Comparison of ENCODE assay signal across 8 mouse cellular contexts in the genomic region with DNA sequence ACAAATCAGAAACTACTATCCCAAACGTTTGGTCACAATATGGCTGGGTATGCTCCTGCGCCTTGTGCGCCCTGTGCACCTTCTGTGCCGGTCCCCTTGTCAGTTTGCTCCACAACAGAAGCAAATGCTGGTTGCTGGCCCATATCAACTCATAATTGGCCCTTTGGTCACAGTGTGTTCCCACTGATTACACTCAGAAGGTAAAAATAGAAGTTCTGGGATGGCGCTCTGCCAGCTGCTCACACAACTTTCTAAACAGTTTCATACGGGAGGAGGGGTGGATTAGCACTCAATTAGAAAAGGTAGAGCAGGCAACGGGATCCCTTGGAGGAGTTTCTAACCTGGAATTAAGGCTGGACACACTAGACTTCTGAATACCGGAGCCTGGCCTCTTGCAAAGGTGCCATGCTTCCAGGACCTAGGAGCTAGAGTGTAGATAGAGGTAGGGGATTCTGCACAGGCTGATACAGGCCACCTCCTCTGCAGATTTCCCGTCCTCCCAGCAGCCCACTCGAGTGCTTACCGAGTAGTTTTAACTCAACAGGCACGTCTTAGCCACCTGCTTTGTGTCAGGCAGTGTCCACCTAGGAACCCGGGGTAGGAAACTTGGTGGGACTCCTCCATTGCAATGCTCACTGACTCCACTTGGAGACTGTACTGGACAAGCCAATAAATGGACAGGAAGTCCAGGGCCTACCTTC. TPM values are rescaled to one million over a fixed set of nuclear protein-coding genes. Genes with fewer than 3 reads are reported as not detected.
DNase-seq lines count a peak whose midpoint lies in the region; ATAC-seq and TF ChIP-seq lines count a peak whose summit lies in the region.

No protein-coding gene starts in this region.

- DNase-seq in ovary, adult 18-20 months (ENCODE audit: low spot score): peak; percentile 63
- no peak for DNase-seq in ovary, postnatal 14 days (ENCODE audit: low spot score)
- peak; percentile 71 for DNase-seq in liver, postnatal 0 days
- peak; percentile 85 for DNase-seq in testis, postnatal 10 days (ENCODE audit: low spot score)
- DNase-seq in B cell, adult 2 months: no peak
- no peak for DNase-seq in left cerebral cortex, adult 18-20 months (ENCODE audit: low spot score in 2 of 2)
- no peak for DNase-seq in yolk sac, embryonic 10.5 days (ENCODE audit: low spot score)

- peaks cover 16% of the 10 kb centered on the region for H3K4me1 ChIP-seq in heart, embryonic 12.5 days (replicated peaks)
- peaks cover 13% of the 10 kb centered on the region for H3K4me1 ChIP-seq in liver, postnatal 0 days (ENCODE audit: insufficient read depth)

- peak overlapping the region; percentile 22 for H3K4me2 ChIP-seq in heart, embryonic 12.5 days
- H3K4me2 ChIP-seq in liver, postnatal 0 days (ENCODE audit: low read depth, low read length): peak overlapping the region; percentile 0; the same call in 1 of the 2 replicates

- peak overlapping the region; percentile 81 for H3K27ac ChIP-seq in heart, embryonic 12.5 days (ENCODE audit: poor library complexity, severe bottlenecking)
- H3K27ac ChIP-seq in liver, postnatal 0 days (ENCODE audit: low read depth): peak overlapping the region; percentile 30; the same call in 1 of the 2 replicates

- no peaks in the 10 kb centered on the region for H3K9me3 ChIP-seq in heart, embryonic 12.5 days (replicated peaks)
- no peaks in the 10 kb centered on the region for H3K9me3 ChIP-seq in liver, postnatal 0 days (ENCODE audit: low read length)

- H3K9ac ChIP-seq in heart, embryonic 12.5 days: no peak overlapping the region
- H3K9ac ChIP-seq in liver, postnatal 0 days (replicated peaks): no peak overlapping the region

- no peaks in the 10 kb centered on the region for H3K27me3 ChIP-seq in heart, embryonic 12.5 days (replicated peaks)
- H3K27me3 ChIP-seq in liver, postnatal 0 days (ENCODE audit: insufficient read depth, low read length): no peaks in the 10 kb centered on the region

- TF ChIP-seq EP300 in liver, postnatal 0 days (IDR thresholded peaks at IDR 0.05; ENCODE audit: low read depth): peak; percentile 94

- no peaks in the 10 kb centered on the region for H3K36me3 ChIP-seq in heart, embryonic 12.5 days
- no peaks in the 10 kb centered on the region for H3K36me3 ChIP-seq in liver, postnatal 0 days (replicated peaks; ENCODE audit: insufficient read depth, low read length)

- no peak overlapping the region for H3K4me3 ChIP-seq in heart, embryonic 12.5 days
- no peak overlapping the region for H3K4me3 ChIP-seq in liver, postnatal 0 days (ENCODE audit: low read depth, low read length)

- TF ChIP-seq CTCF in liver, postnatal 0 days (IDR thresholded peaks at IDR 0.05; ENCODE audit: low read depth): no peak

- 0 out of 2 replicates have a peak, but pooled peaks have one; percentile 23 for ATAC-seq in heart, embryonic 12.5 days (ENCODE audit: insufficient number of reproducible peaks, low FRiP score)
- peak; percentile 92 for ATAC-seq in liver, postnatal 0 days

- WGBS in heart, embryonic 12.5 days: 35% methylated on average over 13 of the region's 13 CpGs
- 50% methylated on average over 13 of the region's 13 CpGs for WGBS in liver, postnatal 0 days (ENCODE audit: insufficient replicate concordance)

RNA-seq across cellular contexts. Expression of a gene that starts 16.4 kb away (rescaled TPM):
- polyA plus RNA-seq in heart, embryonic 12.5 days (2016; fragmentation: Nextera tagmentation; extraction: Ambion mirVana): 33.5 and 36.2 TPM in 2 replicates
- polyA plus RNA-seq in liver, postnatal 0 days (2015; fragmentation: Nextera tagmentation; extraction: Ambion mirVana): 1.9 and 2.2 TPM in 2 replicates
- total RNA-seq in left cerebral cortex, adult 18-20 months (2021): 100 to 1,000 TPM; 406 to 417 TPM

RNA-seq across cellular contexts. Expression of a gene that starts 39.6 kb away (rescaled TPM):
- 15.3 and 17.6 TPM in 2 replicates for polyA plus RNA-seq in heart, embryonic 12.5 days (2016; fragmentation: Nextera tagmentation; extraction: Ambion mirVana)
- 32.5 and 32.7 TPM in 2 replicates for polyA plus RNA-seq in liver, postnatal 0 days (2015; fragmentation: Nextera tagmentation; extraction: Ambion mirVana)
- total RNA-seq in left cerebral cortex, adult 18-20 months (2021): 10 to 100 TPM in 1 of 2 experiments, 1 to 10 TPM in 1; 9.6 to 10.2 TPM

Comparison
In these comparisons a context has a peak if more than half of its experiments do, and no peak if none do; other contexts are left out.
1. DNase-seq: peak in ovary, adult 18-20 months (single experiment), liver, postnatal 0 days (single experiment) and testis, postnatal 10 days (single experiment); none in ovary, postnatal 14 days (single experiment), B cell, adult 2 months (0 of 2), left cerebral cortex, adult 18-20 months (0 of 2) and yolk sac, embryonic 10.5 days (single experiment).
2. RNA of a gene that starts 16.4 kb away (polyA plus RNA-seq): 33.5 to 36.2 TPM in heart, embryonic 12.5 days; 1.9 to 2.2 TPM in liver, postnatal 0 days; every median in the first group is over 10 times any median in the second.